Mouse (Mus musculus) G1E (cell line): ENCODE measurements around the gene Arl10.

Experiments used
- CTCF ChIP-seq: IDR thresholded peaks from 2 replicates; pipeline ENCODE4 v1.5.1; 2012; ENCODE audit warnings: low read depth, low read length, inconsistent platforms, mixed read lengths
- GATA1 ChIP-seq: IDR thresholded peaks from 2 replicates; pipeline ENCODE4 v1.6.1; 2012; ENCODE audit warnings: borderline replicate concordance, low read length, inconsistent platforms, mixed read lengths
- POLR2AphosphoS5 ChIP-seq: IDR thresholded peaks from 2 replicates; pipeline ENCODE4 v1.6.1; 2012; ENCODE audit warnings: low read depth, low read length, inconsistent platforms; ENCODE audit not compliant: insufficient replicate concordance
- TAL1 ChIP-seq: conservative IDR thresholded peaks from 2 replicates; pipeline ENCODE4 v1.6.1; 2012; ENCODE audit warnings: low read depth, low read length, inconsistent platforms, mixed read lengths

DNA sequence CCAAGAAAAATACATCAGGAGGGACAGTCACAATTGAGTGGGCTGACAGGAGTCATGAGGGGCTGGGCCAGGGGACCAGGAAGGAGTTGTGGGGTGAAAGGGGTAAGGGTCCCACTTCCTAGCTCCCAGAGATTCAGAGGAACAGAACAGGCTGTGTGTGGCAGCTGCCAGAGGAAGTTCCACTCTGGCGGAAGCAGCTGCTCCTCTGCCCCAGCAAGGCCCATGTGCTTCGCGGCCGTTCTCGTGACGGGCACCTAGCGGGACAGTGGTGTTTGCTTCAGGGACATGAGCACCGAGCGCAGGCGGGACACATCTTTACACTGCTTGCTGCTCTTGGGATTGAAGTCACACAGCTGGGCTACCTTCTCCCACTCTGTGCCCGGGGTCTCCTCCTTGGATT lies 18.8 kb downstream of the Arl10 start:
- TF ChIP-seq TAL1, result no peak
- TF ChIP-seq POLR2AphosphoS5, result no peak
- TF ChIP-seq CTCF, result no peak
- TF ChIP-seq GATA1, result no peak
